Mouse (Mus musculus): ENCODE data around the gene Zfp758. TPM values are rescaled to one million over a fixed set of nuclear protein-coding genes. Genes with fewer than 3 reads are reported as not detected.
"Not testable (repeated sequence)": the region's sequence is repeated elsewhere in the genome, so short reads cannot be mapped to it uniquely, and the experiment has no call there.

Gene Zfp758
- 36.2 and 43.9 TPM in 2 replicates for total RNA-seq (2017)

- ATAC-seq (ENCODE audit: extremely low read depth, insufficient number of reproducible peaks, low FRiP score, poor library complexity, severe bottlenecking): peak; percentile 98
Measured at GRCm38 (mm10) chr17:22361101-22361781, at the start of gene Zfp758, which contains the start of gene Zfp944. Zfp758 (plus strand) TSS chr17:22361453. Zfp944 (minus strand) TSS chr17:22361400.

- ATAC-seq (ENCODE audit: extremely low read depth, insufficient number of reproducible peaks, low FRiP score, poor library complexity, severe bottlenecking): not testable (repeated sequence)
Measured at GRCm38 (mm10) chr17:22314219-22314618, 47.0 kb upstream of the Zfp758 start.

GRCm38 (mm10) chr17:22314730-22315226, 46.5 kb upstream of the Zfp758 start, which contains the start of gene CT030661.1:
CT030661.1 (minus strand) TSS chr17:22314837.
- peak; percentile 84 for ATAC-seq (ENCODE audit: extremely low read depth, insufficient number of reproducible peaks, low FRiP score, poor library complexity, severe bottlenecking)

GRCm38 (mm10) chr17:22315247-22315646, 46.0 kb upstream of the Zfp758 start:
- ATAC-seq (ENCODE audit: extremely low read depth, insufficient number of reproducible peaks, low FRiP score, poor library complexity, severe bottlenecking): not testable (repeated sequence)

GRCm38 (mm10) chr17:22352794-22353193, 8.5 kb upstream of the Zfp758 start:
- peak; percentile 90 for ATAC-seq (ENCODE audit: extremely low read depth, insufficient number of reproducible peaks, low FRiP score, poor library complexity, severe bottlenecking)

GRCm38 (mm10) chr17:22360572-22360971, 681 bp upstream of the Zfp758 start:
- peak; percentile 25; the same call in 1 of the 2 replicates for ATAC-seq (ENCODE audit: extremely low read depth, insufficient number of reproducible peaks, low FRiP score, poor library complexity, severe bottlenecking)

- ATAC-seq (ENCODE audit: extremely low read depth, insufficient number of reproducible peaks, low FRiP score, poor library complexity, severe bottlenecking): no peak
Measured at GRCm38 (mm10) chr17:22363895-22364294, 2.6 kb downstream of the Zfp758 start.

GRCm38 (mm10) chr17:22410756-22411155, 49.5 kb downstream of the Zfp758 start:
- peak; percentile 87 for ATAC-seq (ENCODE audit: extremely low read depth, insufficient number of reproducible peaks, low FRiP score, poor library complexity, severe bottlenecking)

- ATAC-seq (ENCODE audit: extremely low read depth, insufficient number of reproducible peaks, low FRiP score, poor library complexity, severe bottlenecking): peak; percentile 89; the same call in 1 of the 2 replicates
Measured at GRCm38 (mm10) chr17:22417510-22417909, 56.3 kb downstream of the Zfp758 start.

GRCm38 (mm10) chr17:22423952-22424617, 62.8 kb downstream of the Zfp758 start, which contains the start of gene Zfp946:
Zfp946 (plus strand) TSS chr17:22424222.
- ATAC-seq (ENCODE audit: extremely low read depth, insufficient number of reproducible peaks, low FRiP score, poor library complexity, severe bottlenecking): peak; percentile 65

GRCm38 (mm10) chr17:22424636-22425354, 63.5 kb downstream of the Zfp758 start:
- ATAC-seq (ENCODE audit: extremely low read depth, insufficient number of reproducible peaks, low FRiP score, poor library complexity, severe bottlenecking): no peak

Other genes with a start within 250 kb of the Zfp758 start
- not detected in 2 replicates for gene Zfp947, start 195.3 kb upstream of the Zfp758 start, total RNA-seq (2017)
- gene Zfp994, start 135.8 kb upstream of the Zfp758 start, total RNA-seq (2017): 6.6 and 7.5 TPM in 2 replicates
- 11.2 and 13.0 TPM in 2 replicates for gene CT030661.1, start 46.6 kb upstream of the Zfp758 start, total RNA-seq (2017)
- gene Zfp944, start 53 bp upstream of the Zfp758 start, total RNA-seq (2017): 19.6 and 21.4 TPM in 2 replicates
- gene Zfp946, start 62.8 kb downstream of the Zfp758 start, total RNA-seq (2017): 6.2 and 8.6 TPM in 2 replicates
- gene Vmn2r111, start 212.0 kb downstream of the Zfp758 start, total RNA-seq (2017): 0.12 TPM in 1 of 2 replicates, not detected in the other
- gene Vmn2r112, start 239.5 kb downstream of the Zfp758 start, total RNA-seq (2017): under 0.01 TPM in 1 of 2 replicates, not detected in the other

Data from neutrophil, adult 5-6 weeks (primary cell).